Mouse (Mus musculus) kidney, adult 18-20 months (tissue): ENCODE measurements around the gene Cfap61.

Source experiments
- DNase-seq: peaks from one replicate; pipeline ENCODE4 v3.0.0; 2021

Gene Cfap61

GRCm38 (mm10) chr2:146262215-146262614, 327.6 kb downstream of the Cfap61 start:
- DNase-seq, result no peak

DNA sequence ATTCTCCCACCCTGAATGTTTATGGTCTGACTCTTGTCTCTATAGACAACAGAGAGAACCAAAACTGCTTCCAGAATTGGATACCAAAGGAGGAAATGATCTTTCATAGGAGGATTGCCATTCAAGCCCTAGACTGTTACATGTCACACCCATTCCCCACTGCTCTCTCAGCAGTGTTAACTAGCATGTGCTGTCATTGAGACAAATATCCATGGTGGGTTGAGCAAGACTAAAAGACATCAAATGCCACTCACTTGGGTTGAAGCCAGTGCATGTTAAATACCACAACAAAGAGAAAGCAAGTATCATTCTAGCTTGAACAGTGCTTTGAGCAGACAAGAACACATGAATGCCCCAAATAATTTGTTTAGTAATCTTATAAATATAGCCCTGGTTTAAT, 328.4 kb downstream of the Cfap61 start:
- DNase-seq, result no peak
